8 mouse cellular contexts compared by ENCODE assay signal in genomic region chr10:8884565-8884964, GRCm38 (mm10). TPM values are rescaled to one million over a fixed set of nuclear protein-coding genes. Genes with fewer than 3 reads are reported as not detected.
DNase-seq lines count a peak whose midpoint lies in the region; ATAC-seq and TF ChIP-seq lines count a peak whose summit lies in the region.

No protein-coding gene starts in this region.

- DNase-seq in heart, adult 11 months = peak; percentile 66
- DNase-seq in heart, postnatal 14 days = no peak
- DNase-seq in liver, embryonic 14.5 days (ENCODE audit: low read depth in 3 of 3, low spot score in 3 of 3) = no peak
- DNase-seq in testis, postnatal 14 days (ENCODE audit: low spot score) = no peak
- no peak for DNase-seq in adrenal gland, postnatal 4 days (ENCODE audit: low spot score in 2 of 2)

- TF ChIP-seq CTCF in E14TG2a.4 (conservative IDR thresholded peaks at IDR 0.05; ENCODE audit: low read length) = no peak
- no peak for TF ChIP-seq CTCF in liver, embryonic 14.5 days (IDR thresholded peaks at IDR 0.05; ENCODE audit: low read depth)

- intact Hi-C loops in heart, postnatal 14 days (cut with DNase I) = loop anchor here (5.0 kb wide), 1 partner anchor 142 kb away; no protein-coding TSS in a partner anchor

- peak overlapping the region; percentile 91 for H3K4me3 ChIP-seq in E14TG2a.4 (replicated peaks; ENCODE audit: low read length)
- H3K4me3 ChIP-seq in heart, embryonic 16.5 days (ENCODE audit: low read length) = peak overlapping the region; percentile 63
- no peak overlapping the region; a peak in 1 of 4 replicates for H3K4me3 ChIP-seq in liver, embryonic 14.5 days (ENCODE audit: insufficient read depth in 1 of 2, low read depth in 2 of 2, low read length in 2 of 2)

- peaks cover 78% of the 10 kb centered on the region for H3K4me1 ChIP-seq in E14TG2a.4 (replicated peaks; ENCODE audit: low read depth, low read length)
- peaks cover 16% of the 10 kb centered on the region for H3K4me1 ChIP-seq in heart, embryonic 16.5 days (ENCODE audit: control insufficient read depth, insufficient read depth, low read length)
- H3K4me1 ChIP-seq in liver, embryonic 14.5 days (replicated peaks; ENCODE audit: control insufficient read depth in 2 of 2, insufficient read depth in 2 of 2, low read length in 1 of 2) = peaks cover 0 to 11% of the 10 kb centered on the region in 2 experiments; a peak in 2 of 4 replicates

- peak overlapping the region; percentile 78 for H3K4me2 ChIP-seq in heart, embryonic 16.5 days (ENCODE audit: low read depth, low read length)
- H3K4me2 ChIP-seq in liver, embryonic 14.5 days (ENCODE audit: low read depth) = peak overlapping the region; percentile 64; the same call in 1 of the 2 replicates

- 43% methylated on average over 5 of the region's 5 CpGs for WGBS in heart, embryonic 16.5 days
- 35% methylated on average over 5 of the region's 5 CpGs for WGBS in liver, embryonic 14.5 days (ENCODE audit: insufficient replicate concordance)

- no peak for TF ChIP-seq EP300 in liver, embryonic 14.5 days (IDR thresholded peaks at IDR 0.05; ENCODE audit: low read depth)

- no peaks in the 10 kb centered on the region for H3K27me3 ChIP-seq in E14TG2a.4 (ENCODE audit: insufficient read depth, low read length)
- H3K27me3 ChIP-seq in heart, embryonic 16.5 days (ENCODE audit: control insufficient read depth, insufficient read depth, low read length) = no peaks in the 10 kb centered on the region
- peaks cover 23% of the 10 kb centered on the region for H3K27me3 ChIP-seq in liver, embryonic 14.5 days (ENCODE audit: control insufficient read depth, insufficient read depth, low read length)

- H3K36me3 ChIP-seq in E14TG2a.4 (ENCODE audit: insufficient read depth, low read length) = 0 out of 2 replicates have a peak, but pooled peaks cover 2% of the 10 kb centered on the region
- no peaks in the 10 kb centered on the region for H3K36me3 ChIP-seq in heart, embryonic 16.5 days (ENCODE audit: control insufficient read depth, insufficient read depth)
- H3K36me3 ChIP-seq in liver, embryonic 14.5 days (replicated peaks; ENCODE audit: control insufficient read depth, insufficient read depth, low read depth) = no peaks in the 10 kb centered on the region

- ATAC-seq in heart, embryonic 16.5 days (replicated peaks; ENCODE audit: extremely low read depth, insufficient read depth, low FRiP score) = no peak
- no peak for ATAC-seq in liver, embryonic 14.5 days (ENCODE audit: insufficient read depth)
- no peak for ATAC-seq in megakaryocyte progenitor cell, adult 5-6 weeks (replicated peaks; ENCODE audit: poor library complexity)

- H3K9ac ChIP-seq in heart, embryonic 16.5 days (ENCODE audit: low read length) = 0 out of 2 replicates have a peak overlapping the region, but pooled peaks have one; percentile 26
- H3K9ac ChIP-seq in liver, embryonic 14.5 days (replicated peaks) = no peak overlapping the region

- no peaks in the 10 kb centered on the region for H3K9me3 ChIP-seq in E14TG2a.4 (ENCODE audit: low read length)
- H3K9me3 ChIP-seq in heart, embryonic 16.5 days (replicated peaks; ENCODE audit: control insufficient read depth, low read length) = no peaks in the 10 kb centered on the region
- no peaks in the 10 kb centered on the region for H3K9me3 ChIP-seq in liver, embryonic 14.5 days (ENCODE audit: control insufficient read depth, low read length)

- H3K27ac ChIP-seq in heart, embryonic 16.5 days (ENCODE audit: low read length) = 0 out of 2 replicates have a peak overlapping the region, but pooled peaks have one; percentile 98
- H3K27ac ChIP-seq in liver, embryonic 14.5 days = no peak overlapping the region

RNA-seq across cellular contexts. Expression of gene Sash1, which starts 1.3 kb away (rescaled TPM):
- total RNA-seq in heart, postnatal 14 days (2021) = 10 to 100 TPM; 38.4 to 39.8 TPM
- polyA plus RNA-seq in heart, embryonic 16.5 days (2015; fragmentation: Nextera tagmentation; extraction: Ambion mirVana) = 2.6 and 3.8 TPM in 2 replicates
- 1.0 and 1.4 TPM in 2 replicates for polyA plus RNA-seq in liver, embryonic 14.5 days (2012; rRNA removed)
- 0.32 and 0.77 TPM in 2 replicates for polyA plus RNA-seq in liver, embryonic 14.5 days (2014; fragmentation: Nextera tagmentation; extraction: Ambion mirVana)
- 3.2 and 4.2 TPM in 2 replicates for total RNA-seq in megakaryocyte progenitor cell, adult 5-6 weeks (2015)
- total RNA-seq in megakaryocyte progenitor cell, adult 5-6 weeks (2017) = 2.7 and 2.8 TPM in 2 replicates
- 10 to 100 TPM; 71.2 to 74.2 TPM for total RNA-seq in adrenal gland, postnatal 4 days (2021)

Comparison
In these comparisons a context has a peak if more than half of its experiments do, and no peak if none do; other contexts are left out.
1. H3K4me3 ChIP-seq: peak in E14TG2a.4 (single experiment) and heart, embryonic 16.5 days (single experiment); none in liver, embryonic 14.5 days (0 of 2).
2. RNA of gene Sash1, which starts 1.3 kb away (total RNA-seq): 71.2 to 74.2 TPM in adrenal gland, postnatal 4 days and 38.4 to 39.8 TPM in heart, postnatal 14 days; 2.7 to 4.2 TPM in megakaryocyte progenitor cell, adult 5-6 weeks; every median in the first group is over 4 times any median in the second.